Mouse (Mus musculus) forebrain, postnatal 0 days (tissue): ENCODE measurements around the gene Fbrsl1. TPM values are rescaled to one million over a fixed set of nuclear protein-coding genes. Genes with fewer than 3 reads are reported as not detected.

Experiments
- ATAC-seq: fragments of 200-750 bp; cut with Nextera tagmentation; 2 replicates; pipeline ENCODE4 v1.8.0; 2017; ENCODE audit warnings: mild to moderate bottlenecking, moderate library complexity
- DNase-seq: peaks from one replicate; pipeline ENCODE4 v3.0.0-alpha.2; 2015
- H3K27ac ChIP-seq: fragments of 300-500 bp; sonication (generic); 2 replicates; pipeline ENCODE4 v1.5.1; 2014; ENCODE audit warnings: low read depth, mild to moderate bottlenecking, antibody characterized with exemption, low read length, moderate library complexity, mixed read lengths
- H3K27me3 ChIP-seq: fragments of 300-500 bp; sonication (generic); 2 replicates; pipeline ENCODE4 v1.6.1; 2014; ENCODE audit warnings: mild to moderate bottlenecking, low read length, mixed read lengths; ENCODE audit not compliant: insufficient read depth
- H3K36me3 ChIP-seq: fragments of 300-500 bp; sonication (generic); 2 replicates; pipeline ENCODE4 v1.6.1; 2014; ENCODE audit warnings: mild to moderate bottlenecking, moderate library complexity; ENCODE audit not compliant: insufficient read depth
- H3K4me1 ChIP-seq: fragments of 300-500 bp; sonication (generic); 2 replicates; pipeline ENCODE4 v1.6.1; 2014; ENCODE audit warnings: antibody characterized with exemption; ENCODE audit not compliant: insufficient read depth
- H3K4me2 ChIP-seq: fragments of 300-500 bp; sonication (generic); 2 replicates; pipeline ENCODE4 v1.6.1; 2014; ENCODE audit warnings: low read depth, mild to moderate bottlenecking, moderate library complexity
- H3K4me3 ChIP-seq: fragments of 300-500 bp; sonication (generic); 2 replicates; pipeline ENCODE4 v1.5.1; 2014; ENCODE audit warnings: low read depth, low read length, mixed read lengths
- H3K9ac ChIP-seq: fragments of 300-500 bp; sonication (generic); 2 replicates; pipeline ENCODE4 v1.6.1; 2014; ENCODE audit warnings: mild to moderate bottlenecking
- H3K9me3 ChIP-seq: fragments of 300-500 bp; sonication (generic); 2 replicates; pipeline ENCODE4 v1.6.1; 2016; ENCODE audit warnings: low read length
- CTCF ChIP-seq: sonication (generic); IDR thresholded peaks from 2 replicates; pipeline ENCODE4 v1.5.1; 2016; ENCODE audit warnings: antibody characterized with exemption, control low read depth, low read depth
- WGBS: fragments of 180-500 bp; shearing (Covaris S2); extraction: QIAGEN DNeasy Blood & Tissue Kit; methylation state at CpG from one replicate; pipeline ENCODE4 v1.1.7; 2014; 5-methylcytosine and 5-hydroxymethylcytosine counted together
- polyA plus RNA-seq: library from polyadenylated mRNA; unstranded; fragments of >200 nt; fragmentation: Nextera tagmentation; extraction: Ambion mirVana; gene quantifications from 2 replicates; pipeline ENCODE4 v1.2.1, GENCODE M21; 2015
- total RNA-seq: library from RNA; depleted of rRNA; stranded (reverse); fragments of >200 nt; gene quantifications from 2 replicates; pipeline ENCODE4 v1.2.3, GENCODE M21; 2014

Gene Fbrsl1
- total and polyA plus RNA-seq, 2 experiments from 2014 or later: 21.3 to 30.3 TPM

DNA sequence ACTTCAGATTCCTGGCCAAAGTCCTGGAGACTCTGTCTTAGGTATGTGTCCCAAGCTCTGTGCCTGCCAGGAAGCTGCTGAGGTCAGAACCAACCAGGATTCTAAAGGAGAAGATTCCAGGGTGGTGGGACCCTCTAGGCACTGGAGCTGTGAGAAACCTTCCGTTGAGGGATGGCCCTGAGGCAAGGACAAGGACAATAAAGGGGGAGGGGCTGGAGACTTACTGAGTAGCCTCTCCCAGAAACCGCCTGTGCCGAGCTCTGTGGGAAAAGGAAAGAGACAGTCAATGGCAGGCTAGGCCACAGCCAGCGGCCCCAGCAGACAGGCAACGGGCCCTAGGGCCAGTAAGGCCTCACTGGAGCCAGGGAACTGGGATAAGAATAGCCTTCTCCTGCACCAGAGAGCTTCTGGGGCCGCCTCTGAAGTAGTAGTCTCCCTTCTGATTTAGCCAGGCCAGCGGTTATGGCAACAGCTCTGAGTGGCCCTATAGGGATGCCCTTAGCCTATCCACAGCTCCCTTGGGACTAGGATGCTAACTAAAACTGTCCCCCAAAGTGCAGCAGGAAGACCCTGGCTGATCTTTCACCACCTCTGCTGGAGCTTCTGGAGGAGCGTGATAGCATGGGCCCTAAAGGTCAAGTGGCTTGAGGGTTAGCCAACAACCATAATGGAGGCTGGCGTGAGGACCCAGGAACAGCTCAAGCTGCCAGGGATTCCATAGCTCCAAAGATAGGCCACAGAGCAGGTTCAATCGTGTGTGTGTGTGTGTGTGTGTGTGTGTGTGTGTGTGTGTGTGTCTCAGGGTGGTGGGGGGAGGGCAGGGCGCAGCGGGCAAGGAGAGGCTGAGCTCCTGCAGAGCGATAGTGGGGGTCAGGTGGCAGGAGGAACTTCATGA lies 32.2 kb downstream of the Fbrsl1 start:
- 0 out of 2 replicates have a peak overlapping the region, but pooled peaks have one; percentile 10 for H3K9ac ChIP-seq
- DNase-seq (no peak), ATAC-seq (peak; percentile 8; the same call in 1 of the 2 replicates)
- peak overlapping the region; percentile 73 for H3K27ac ChIP-seq
- no peaks in the 10 kb centered on the region for H3K27me3 ChIP-seq
- TF ChIP-seq CTCF: no peak
- H3K4me2 ChIP-seq: no peak overlapping the region; the same call in 1 of the 2 replicates
- peaks cover 17% of the 10 kb centered on the region for H3K4me1 ChIP-seq
- no peaks in the 10 kb centered on the region for H3K9me3 ChIP-seq
- peaks cover 13% of the 10 kb centered on the region; the same call in 1 of the 2 replicates for H3K36me3 ChIP-seq
- no peak overlapping the region for H3K4me3 ChIP-seq
- WGBS: 23% methylated on average over 13 of the region's 13 CpGs

DNA sequence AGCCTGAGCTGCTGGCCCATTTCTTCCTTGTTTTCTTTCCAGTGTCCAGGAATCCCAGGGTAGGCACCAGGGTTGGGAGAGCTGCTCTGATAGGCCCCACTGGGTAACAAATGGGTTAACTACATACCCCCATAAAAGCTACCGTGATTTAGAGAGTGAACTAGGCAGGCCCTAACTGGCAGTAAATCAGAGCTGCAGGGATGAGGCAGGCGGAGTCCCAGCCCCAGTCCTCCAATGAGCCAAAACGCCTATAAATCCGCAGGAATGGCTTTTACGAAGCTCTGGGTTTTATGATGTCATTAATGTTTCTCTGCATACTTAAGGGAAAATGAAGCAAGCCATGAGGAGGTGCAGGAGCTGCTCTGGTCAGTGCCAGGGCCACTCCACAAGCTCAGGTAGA lies 33.3 kb downstream of the Fbrsl1 start:
- TF ChIP-seq CTCF: no peak
- ATAC-seq: no peak
- Histone ChIP-seq H3K4me2 (no peak overlapping the region), H3K9ac (no peak overlapping the region), H3K27ac (no peak overlapping the region), H3K4me3 (no peak overlapping the region), H3K9me3 (no peaks in the 10 kb centered on the region), H3K36me3 (peaks cover 13% of the 10 kb centered on the region; the same call in 1 of the 2 replicates), H3K27me3 (no peaks in the 10 kb centered on the region), H3K4me1 (peaks cover 17% of the 10 kb centered on the region)
- no peak for DNase-seq
- WGBS: 59% methylated on average over 5 of the region's 5 CpGs

DNA sequence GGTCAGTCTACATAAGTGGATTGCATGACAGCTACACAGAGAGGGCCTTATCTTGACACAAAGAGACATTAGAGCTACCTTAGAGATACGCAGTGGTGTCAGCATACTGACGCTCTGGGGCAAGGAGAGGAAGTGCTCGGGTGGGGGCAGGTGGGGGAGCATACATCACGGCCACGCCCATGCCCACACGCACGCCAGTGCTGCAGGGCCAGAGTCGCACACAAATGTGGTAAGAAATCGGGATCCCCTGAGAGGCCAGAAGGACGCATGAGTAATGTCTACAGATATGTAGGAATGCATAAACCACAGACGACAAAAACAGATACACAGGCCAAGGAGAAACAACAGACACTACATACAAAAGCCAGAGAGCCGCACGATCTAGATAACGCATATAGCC lies 35.3 kb downstream of the Fbrsl1 start:
- no peak for ATAC-seq
- Histone ChIP-seq H3K9ac (no peak overlapping the region), H3K27me3 (no peaks in the 10 kb centered on the region), H3K9me3 (no peaks in the 10 kb centered on the region), H3K4me3 (no peak overlapping the region), H3K36me3 (peaks cover 13% of the 10 kb centered on the region; the same call in 1 of the 2 replicates), H3K4me1 (peaks cover 17% of the 10 kb centered on the region), H3K4me2 (no peak overlapping the region), H3K27ac (no peak overlapping the region)
- WGBS: 91% methylated on average over 14 of the region's 14 CpGs
- no peak for TF ChIP-seq CTCF
- no peak for DNase-seq

DNA sequence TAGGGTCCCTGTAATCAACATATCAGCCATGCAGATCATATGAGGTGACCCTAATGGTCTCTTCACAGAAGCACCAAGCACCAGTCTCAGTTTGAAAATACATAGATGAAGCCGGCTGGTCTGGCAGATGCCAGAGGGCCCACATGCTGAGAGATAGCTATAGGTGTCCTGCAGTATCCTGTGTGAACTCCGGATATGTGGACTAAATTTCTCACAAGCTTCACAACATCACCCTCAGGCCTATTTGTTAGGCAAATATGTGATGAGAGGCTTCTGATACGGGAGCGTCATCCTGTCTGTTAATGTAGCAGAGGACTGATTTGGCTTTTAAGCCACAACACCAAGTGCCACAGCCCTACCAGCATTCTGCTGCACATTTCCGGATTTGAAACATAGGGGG lies 37.9 kb downstream of the Fbrsl1 start:
- no peaks in the 10 kb centered on the region for H3K9me3 ChIP-seq
- DNase-seq (no peak), ATAC-seq (no peak)
- WGBS: 79% methylated on average over 5 of the region's 5 CpGs
- no peaks in the 10 kb centered on the region for H3K27me3 ChIP-seq
- no peak for TF ChIP-seq CTCF
- H3K4me2 ChIP-seq: no peak overlapping the region
- no peak overlapping the region for H3K9ac ChIP-seq
- H3K4me1 ChIP-seq: no peaks in the 10 kb centered on the region
- peaks cover 10% of the 10 kb centered on the region; the same call in 1 of the 2 replicates for H3K36me3 ChIP-seq
- no peak overlapping the region for H3K27ac ChIP-seq
- H3K4me3 ChIP-seq: no peak overlapping the region

DNA sequence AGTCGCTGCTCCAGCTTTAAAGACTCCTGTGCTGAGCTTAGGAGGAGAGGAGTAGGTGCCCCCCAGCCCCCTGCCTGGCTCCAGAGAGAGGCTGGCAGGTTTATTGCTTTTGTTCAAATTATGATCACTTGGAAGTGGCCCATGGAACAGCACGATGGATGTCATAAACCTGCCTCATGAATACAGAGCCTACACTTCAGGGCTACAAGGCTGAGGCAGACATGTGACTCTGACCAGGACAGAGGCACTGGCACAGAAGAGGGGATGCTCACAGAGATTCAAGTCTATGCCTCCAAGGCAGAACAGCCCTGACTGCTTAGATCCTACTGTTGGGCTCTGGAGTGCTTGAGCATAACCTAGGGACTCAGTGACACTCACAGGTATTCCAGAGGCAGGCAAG lies 39.3 kb downstream of the Fbrsl1 start:
- no peaks in the 10 kb centered on the region; the same call in 1 of the 2 replicates for H3K36me3 ChIP-seq
- 94% methylated on average over 2 of the region's 2 CpGs for WGBS

DNA sequence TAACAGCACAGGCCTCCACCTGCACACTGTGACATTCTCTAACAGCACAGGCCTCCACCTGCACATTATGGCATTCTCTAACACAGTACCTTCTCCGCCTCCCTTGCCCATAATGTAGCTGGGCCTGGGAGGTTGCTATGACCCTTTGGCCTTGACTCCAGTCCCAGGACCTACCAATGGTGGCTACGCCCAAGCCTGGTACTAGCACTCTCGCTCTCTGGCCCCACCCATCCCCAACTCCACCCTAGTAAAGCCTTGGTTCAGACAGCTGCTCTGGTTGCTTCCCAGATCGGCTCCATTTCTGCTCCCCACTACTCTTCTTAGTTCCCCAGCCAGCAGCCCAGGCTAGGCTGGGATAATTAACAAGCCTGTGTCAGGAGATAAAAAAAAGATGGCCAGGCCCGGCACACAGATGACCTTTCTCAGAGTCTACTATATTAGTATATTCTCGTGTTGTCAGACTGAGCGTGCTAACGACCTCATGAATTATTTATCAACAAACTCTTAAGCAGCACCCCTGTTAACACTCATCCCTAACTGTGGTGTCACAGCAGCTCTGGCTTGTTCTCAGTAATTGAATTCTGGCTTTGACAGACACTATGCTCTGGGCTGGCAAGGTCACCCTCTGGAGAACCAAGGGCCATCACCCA lies 42.1 kb downstream of the Fbrsl1 start:
- DNase-seq (no peak), ATAC-seq (no peak; the same call in 1 of the 2 replicates)
- Histone ChIP-seq H3K4me2 (no peak overlapping the region), H3K9me3 (no peaks in the 10 kb centered on the region), H3K4me1 (no peaks in the 10 kb centered on the region), H3K27ac (0 out of 2 replicates have a peak overlapping the region, but pooled peaks have one; percentile 2), H3K4me3 (no peak overlapping the region), H3K36me3 (no peaks in the 10 kb centered on the region; the same call in 1 of the 2 replicates), H3K9ac (no peak overlapping the region), H3K27me3 (no peaks in the 10 kb centered on the region)
- WGBS: 34% methylated on average over 8 of the region's 8 CpGs
- no peak for TF ChIP-seq CTCF

More for the DNA sequence above, 39.3 kb downstream of the Fbrsl1 start:
- ATAC-seq (no peak), DNase-seq (no peak)
- TF ChIP-seq CTCF: no peak
- Histone ChIP-seq H3K9ac (no peak overlapping the region), H3K4me3 (no peak overlapping the region), H3K27me3 (no peaks in the 10 kb centered on the region), H3K4me2 (no peak overlapping the region), H3K4me1 (no peaks in the 10 kb centered on the region), H3K9me3 (no peaks in the 10 kb centered on the region), H3K27ac (no peak overlapping the region)

DNA sequence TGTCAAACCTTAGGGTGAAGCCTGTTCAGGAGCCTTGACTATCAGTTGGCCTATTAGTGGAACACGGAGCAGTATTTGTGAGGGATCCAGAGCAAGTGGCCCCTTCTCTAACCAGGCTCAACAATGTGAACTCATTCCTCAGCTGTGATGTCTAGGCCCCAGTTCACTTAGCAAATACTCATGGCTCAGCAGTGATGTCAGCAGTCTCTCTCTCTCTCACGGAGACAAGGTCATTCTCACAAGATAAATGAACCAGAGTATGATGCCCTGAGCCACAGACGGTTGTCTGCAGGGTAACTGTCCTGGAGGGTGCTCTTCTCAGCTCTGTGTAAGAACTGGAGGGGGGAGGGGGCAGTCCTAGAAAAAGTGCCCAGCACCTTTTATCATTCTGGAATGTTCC lies 44.4 kb downstream of the Fbrsl1 start:
- no peaks in the 10 kb centered on the region for H3K4me1 ChIP-seq
- no peak for ATAC-seq

More for the DNA sequence above, 44.4 kb downstream of the Fbrsl1 start:
- H3K4me3 ChIP-seq: no peak overlapping the region
- H3K9ac ChIP-seq: no peak overlapping the region
- no peak overlapping the region for H3K27ac ChIP-seq
- TF ChIP-seq CTCF: no peak
- no peaks in the 10 kb centered on the region for H3K27me3 ChIP-seq
- no peaks in the 10 kb centered on the region; the same call in 1 of the 2 replicates for H3K36me3 ChIP-seq
- 39% methylated on average over 3 of the region's 3 CpGs for WGBS
- no peak for DNase-seq
- no peak overlapping the region for H3K4me2 ChIP-seq
- H3K9me3 ChIP-seq: no peaks in the 10 kb centered on the region
